Mouse (Mus musculus) heart, embryonic 11.5 days (tissue): ENCODE data around the gene Gal3st3. TPM values are rescaled to one million over a fixed set of nuclear protein-coding genes. Genes with fewer than 3 reads are reported as not detected.
A peak's percentile ranks its signal among the peaks of the same experiment; 100 is the strongest.

Experiments
- ATAC-seq: fragments of 200-750 bp; cut with Nextera tagmentation; replicated peaks from 2 replicates; pipeline ENCODE4 v1.8.0; 2017; ENCODE audit warnings: moderate library complexity; ENCODE audit not compliant: insufficient number of reproducible peaks, low FRiP score, low TSS enrichment
- H3K27ac ChIP-seq: fragments of 300-500 bp; sonication (generic); 2 replicates; pipeline ENCODE4 v1.5.1; 2014; ENCODE audit warnings: mild to moderate bottlenecking, low read depth, low read length
- H3K27me3 ChIP-seq: fragments of 300-500 bp; sonication (generic); 2 replicates; pipeline ENCODE4 v1.6.1; 2014; ENCODE audit warnings: mild to moderate bottlenecking, low read length, mixed read lengths; ENCODE audit not compliant: control insufficient read depth, insufficient read depth
- H3K36me3 ChIP-seq: fragments of 300-500 bp; sonication (generic); 2 replicates; pipeline ENCODE4 v1.6.1; 2014; ENCODE audit warnings: mild to moderate bottlenecking, low read length, moderate library complexity, mixed read lengths; ENCODE audit not compliant: control insufficient read depth, insufficient read depth
- H3K4me1 ChIP-seq: fragments of 300-500 bp; sonication (generic); 2 replicates; pipeline ENCODE4 v1.6.1; 2014; ENCODE audit warnings: low read length; ENCODE audit not compliant: control insufficient read depth, insufficient read depth
- H3K4me2 ChIP-seq: fragments of 300-500 bp; sonication (generic); 2 replicates; pipeline ENCODE4 v1.6.1; 2014; ENCODE audit warnings: mild to moderate bottlenecking, moderate library complexity
- H3K4me3 ChIP-seq: fragments of 300-500 bp; sonication (generic); 2 replicates; pipeline ENCODE4 v1.5.1; 2014; ENCODE audit warnings: low read depth, low read length
- H3K9ac ChIP-seq: fragments of 300-500 bp; sonication (generic); 2 replicates; pipeline ENCODE4 v1.6.1; 2014; ENCODE audit warnings: mild to moderate bottlenecking, low read depth, low read length, moderate library complexity
- H3K9me3 ChIP-seq: fragments of 300-500 bp; sonication (generic); replicated peaks from 2 replicates; pipeline ENCODE4 v1.6.1; 2016; ENCODE audit warnings: low read length; ENCODE audit not compliant: control insufficient read depth
- WGBS: fragments of 180-500 bp; shearing (Covaris S2); extraction: QIAGEN DNeasy Blood & Tissue Kit; methylation state at CpG from one replicate; pipeline ENCODE4 v1.1.7; 2014; ENCODE audit not compliant: insufficient replicate concordance; 5-methylcytosine and 5-hydroxymethylcytosine counted together
- polyA plus RNA-seq: library from polyadenylated mRNA; unstranded; fragments of >200 nt; fragmentation: Nextera tagmentation; extraction: Ambion mirVana; gene quantifications from 2 replicates; pipeline ENCODE4 v1.2.1, GENCODE M21; 2014

Gene Gal3st3
- 3.8 and 4.8 TPM in 2 replicates for polyA plus RNA-seq

DNA sequence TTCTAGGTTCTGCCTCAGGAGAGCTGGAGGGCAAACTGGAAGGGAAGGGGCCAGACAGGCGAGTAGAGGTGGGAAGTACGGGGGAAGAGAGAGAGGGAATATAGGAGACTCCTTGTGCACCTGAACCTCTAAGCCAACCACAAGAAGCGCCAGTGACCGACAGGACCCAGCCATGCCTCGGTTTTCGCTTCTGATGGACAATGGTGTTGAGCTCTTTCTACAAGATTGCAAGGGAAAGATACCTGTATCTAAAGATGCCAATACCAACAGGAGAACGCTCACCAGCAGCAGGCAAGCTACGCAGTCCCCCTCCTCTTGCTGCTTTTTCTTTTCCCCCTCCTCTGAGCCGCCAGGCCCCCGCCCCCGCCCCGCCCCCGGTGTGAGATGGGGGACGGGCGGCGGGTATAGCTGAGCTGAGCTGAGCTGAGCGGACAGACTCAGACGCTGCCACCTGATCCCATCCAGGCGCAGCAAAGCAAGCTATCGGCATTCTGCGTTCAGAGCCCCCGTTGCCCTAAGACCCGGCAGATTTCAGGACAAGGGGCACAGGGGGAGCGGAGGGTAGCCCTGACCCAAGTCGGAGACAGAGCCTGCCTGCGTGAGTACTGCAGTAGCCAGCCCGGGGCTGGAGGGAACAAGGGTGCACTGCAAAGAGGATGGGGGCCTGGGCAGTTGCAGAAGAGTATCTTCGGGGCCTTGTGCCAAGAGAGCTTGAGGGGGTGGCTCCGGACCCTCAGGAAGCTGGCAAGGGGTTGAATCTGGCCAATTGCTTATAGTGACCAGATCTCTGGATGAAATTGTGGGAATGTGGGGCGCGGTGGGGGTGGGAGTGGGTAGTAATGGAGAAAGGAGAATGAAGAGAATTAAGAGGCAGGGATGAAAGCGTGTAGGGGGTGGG, at the start of gene Gal3st3:
Gene Gal3st3 (plus strand): TSS at position 429 of the 898 bp plus-strand sequence.
- Histone ChIP-seq H3K4me2 (peak within 1 kb of the TSS; percentile 61), H3K4me1 (peaks cover 22% of the 10 kb centered on the region), H3K36me3 (peaks cover under 1% of the 10 kb centered on the region), H3K9ac (peak within 1 kb of the TSS; percentile 56), H3K9me3 (no peaks in the 10 kb centered on the region), H3K4me3 (peak within 1 kb of the TSS; percentile 42), H3K27me3 (0 out of 2 replicates have a peak, but pooled peaks cover 3% of the 10 kb centered on the region), H3K27ac (no peak within 1 kb of the TSS)
- 7% methylated on average over 32 of the region's 32 CpGs for WGBS
- no peak for ATAC-seq

DNA sequence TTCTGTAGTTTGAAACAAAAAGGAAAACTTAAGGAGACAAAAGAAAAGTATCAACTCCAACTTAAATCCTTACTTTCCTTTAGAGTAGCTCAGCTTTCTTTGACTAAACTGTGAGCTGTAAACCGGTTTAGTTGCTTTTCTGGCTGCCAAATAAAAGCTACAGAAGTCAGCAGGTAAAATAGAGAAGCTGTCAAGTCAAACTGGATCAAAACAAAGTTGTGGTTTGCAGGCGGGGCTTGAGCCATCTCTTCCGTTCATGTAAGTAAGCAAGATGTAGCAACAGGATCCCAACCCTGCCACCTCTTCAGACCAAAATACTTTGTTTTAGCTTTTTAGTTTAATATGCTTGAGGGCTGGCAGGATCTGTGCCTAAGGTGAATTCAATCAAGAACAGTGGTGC, 41.0 kb upstream of the Gal3st3 start:
- H3K4me3 ChIP-seq = no peak overlapping the region
- peaks cover 4% of the 10 kb centered on the region; the same call in 1 of the 2 replicates for H3K4me1 ChIP-seq
- no peak for ATAC-seq
- H3K27ac ChIP-seq = no peak overlapping the region
- no peak overlapping the region for H3K4me2 ChIP-seq
- 50% methylated on average over 3 of the region's 3 CpGs for WGBS
- no peaks in the 10 kb centered on the region for H3K36me3 ChIP-seq
- H3K9ac ChIP-seq = no peak overlapping the region
- no peaks in the 10 kb centered on the region for H3K27me3 ChIP-seq
- no peaks in the 10 kb centered on the region for H3K9me3 ChIP-seq

DNA sequence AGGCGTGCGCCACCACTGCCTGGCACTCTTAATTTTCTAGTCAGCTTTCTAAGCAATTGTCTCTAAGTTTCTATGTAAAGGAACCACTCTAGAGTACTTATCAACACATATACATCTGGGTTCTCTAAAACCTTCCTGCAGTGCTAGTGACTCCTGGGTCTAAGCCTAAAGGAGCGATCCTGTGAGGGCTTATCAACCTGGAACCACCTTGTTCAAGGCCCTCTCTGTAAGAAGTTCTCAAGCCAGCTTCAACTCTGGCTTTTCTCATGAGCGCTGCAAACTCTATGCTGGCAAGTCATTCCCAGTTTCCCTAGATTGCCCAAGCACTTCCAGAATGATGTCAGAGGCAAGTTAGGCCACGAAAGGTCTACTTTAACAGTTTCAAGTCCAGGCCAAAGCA, 31.1 kb upstream of the Gal3st3 start:
- WGBS = 91% methylated on average over 5 of the region's 5 CpGs
- H3K9ac ChIP-seq = no peak overlapping the region
- H3K27me3 ChIP-seq = no peaks in the 10 kb centered on the region
- H3K9me3 ChIP-seq = no peaks in the 10 kb centered on the region
- H3K4me3 ChIP-seq = no peak overlapping the region
- no peak for ATAC-seq
- H3K4me2 ChIP-seq = no peak overlapping the region
- H3K27ac ChIP-seq = no peak overlapping the region
- no peaks in the 10 kb centered on the region for H3K36me3 ChIP-seq
- peaks cover 19% of the 10 kb centered on the region for H3K4me1 ChIP-seq

DNA sequence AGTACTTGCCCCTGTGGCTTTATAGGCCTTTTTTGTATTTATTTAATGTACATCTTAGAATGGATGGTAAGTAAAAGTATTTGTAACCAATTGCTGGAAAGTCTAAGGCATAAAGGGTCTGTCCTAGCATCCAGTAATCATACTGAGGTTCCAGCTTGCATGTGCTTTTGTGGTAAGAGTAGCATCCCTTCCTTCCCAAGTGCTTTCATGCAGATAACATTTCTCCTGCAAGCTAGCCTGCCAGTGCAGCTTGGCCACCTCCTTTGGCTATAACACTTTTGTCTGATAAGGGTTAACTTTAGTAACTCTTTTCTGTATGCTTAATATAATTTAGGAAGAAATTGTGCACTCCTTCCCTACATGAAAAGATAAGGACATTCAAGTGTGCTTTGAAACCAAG, 30.1 kb upstream of the Gal3st3 start:
- Histone ChIP-seq H3K9ac (no peak overlapping the region), H3K36me3 (no peaks in the 10 kb centered on the region), H3K9me3 (no peaks in the 10 kb centered on the region), H3K4me2 (no peak overlapping the region), H3K4me3 (no peak overlapping the region), H3K4me1 (peaks cover 21% of the 10 kb centered on the region), H3K27ac (no peak overlapping the region), H3K27me3 (no peaks in the 10 kb centered on the region)
- ATAC-seq = no peak

DNA sequence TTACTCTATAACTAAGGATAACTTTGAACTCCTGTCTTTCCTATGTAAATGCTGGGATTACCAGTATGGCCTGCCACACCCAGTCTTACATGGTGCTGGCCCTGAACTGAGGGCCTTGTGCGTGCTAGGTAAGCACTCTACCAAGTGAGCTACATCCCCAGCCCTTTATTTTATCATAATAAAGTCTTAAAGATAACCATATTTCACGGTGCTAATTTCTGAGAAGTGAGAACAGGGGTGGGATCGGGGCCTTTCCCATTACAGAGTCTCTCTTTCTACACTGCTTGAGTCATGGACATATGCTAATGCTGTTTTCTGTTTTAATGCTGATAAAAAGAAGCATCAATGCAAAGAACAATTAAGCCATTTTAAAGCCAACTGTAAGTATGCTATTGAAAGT, 29.3 kb upstream of the Gal3st3 start:
- Histone ChIP-seq H3K4me2 (no peak overlapping the region), H3K4me3 (no peak overlapping the region), H3K27ac (no peak overlapping the region), H3K36me3 (peaks cover 2% of the 10 kb centered on the region; the same call in 1 of the 2 replicates), H3K4me1 (peaks cover 25% of the 10 kb centered on the region), H3K9ac (no peak overlapping the region), H3K9me3 (no peaks in the 10 kb centered on the region), H3K27me3 (no peaks in the 10 kb centered on the region)
- WGBS = 75% methylated on average over 3 of the region's 3 CpGs
- ATAC-seq = no peak

DNA sequence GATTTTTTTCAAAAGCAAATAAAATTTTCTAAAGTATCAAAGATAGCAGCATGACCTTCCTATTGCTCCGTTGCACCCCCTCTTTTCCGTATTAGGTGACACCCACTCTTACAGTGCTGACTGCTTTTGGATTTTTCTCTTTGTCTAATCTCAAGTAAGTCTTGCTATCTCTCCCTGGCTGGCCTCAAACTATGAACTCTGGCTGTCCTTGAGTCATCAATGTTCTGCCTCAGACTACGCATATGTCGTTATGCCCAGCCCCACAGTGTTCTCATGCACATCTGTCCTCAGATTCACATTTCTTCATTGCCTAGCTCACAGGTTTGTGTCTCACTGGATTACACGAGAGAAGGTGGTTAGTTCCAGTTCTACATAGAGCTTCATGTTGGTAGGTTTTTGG, 28.7 kb upstream of the Gal3st3 start:
- H3K9me3 ChIP-seq = no peaks in the 10 kb centered on the region
- H3K4me3 ChIP-seq = no peak overlapping the region
- no peak overlapping the region for H3K27ac ChIP-seq
- ATAC-seq = no peak
- H3K4me2 ChIP-seq = peak overlapping the region; percentile 16; the same call in 1 of the 2 replicates
- 45% methylated on average over 5 of the region's 5 CpGs for WGBS
- no peak overlapping the region for H3K9ac ChIP-seq
- H3K36me3 ChIP-seq = peaks cover 7% of the 10 kb centered on the region; the same call in 1 of the 2 replicates
- H3K4me1 ChIP-seq = peaks cover 30% of the 10 kb centered on the region
- H3K27me3 ChIP-seq = no peaks in the 10 kb centered on the region

DNA sequence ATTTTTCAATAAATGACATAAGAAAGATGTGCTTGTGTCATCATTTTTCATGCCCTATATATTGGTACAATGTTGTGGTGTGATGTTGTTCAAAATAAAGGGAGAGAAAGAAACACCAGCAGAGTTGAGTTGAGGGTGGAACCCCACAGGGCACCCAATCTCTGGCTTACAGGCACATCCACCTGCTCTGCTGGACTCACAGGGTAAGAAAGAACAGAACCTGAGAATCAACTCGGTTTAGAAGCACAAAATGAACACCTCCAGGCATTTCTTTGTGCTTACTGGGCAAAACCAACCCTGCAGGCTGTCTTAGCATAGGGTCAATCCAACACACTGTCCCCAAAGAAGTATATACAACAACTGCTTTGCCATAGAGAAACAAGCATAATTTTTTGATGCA, 26.7 kb upstream of the Gal3st3 start:
- Histone ChIP-seq H3K9ac (no peak overlapping the region), H3K9me3 (no peaks in the 10 kb centered on the region), H3K27me3 (no peaks in the 10 kb centered on the region), H3K4me2 (peak overlapping the region; percentile 92), H3K4me1 (peaks cover 28% of the 10 kb centered on the region), H3K36me3 (peaks cover 17% of the 10 kb centered on the region), H3K27ac (no peak overlapping the region), H3K4me3 (0 out of 2 replicates have a peak overlapping the region, but pooled peaks have one; percentile 87)
- 50% methylated on average over 1 of the region's 1 CpGs for WGBS
- no peak for ATAC-seq

DNA sequence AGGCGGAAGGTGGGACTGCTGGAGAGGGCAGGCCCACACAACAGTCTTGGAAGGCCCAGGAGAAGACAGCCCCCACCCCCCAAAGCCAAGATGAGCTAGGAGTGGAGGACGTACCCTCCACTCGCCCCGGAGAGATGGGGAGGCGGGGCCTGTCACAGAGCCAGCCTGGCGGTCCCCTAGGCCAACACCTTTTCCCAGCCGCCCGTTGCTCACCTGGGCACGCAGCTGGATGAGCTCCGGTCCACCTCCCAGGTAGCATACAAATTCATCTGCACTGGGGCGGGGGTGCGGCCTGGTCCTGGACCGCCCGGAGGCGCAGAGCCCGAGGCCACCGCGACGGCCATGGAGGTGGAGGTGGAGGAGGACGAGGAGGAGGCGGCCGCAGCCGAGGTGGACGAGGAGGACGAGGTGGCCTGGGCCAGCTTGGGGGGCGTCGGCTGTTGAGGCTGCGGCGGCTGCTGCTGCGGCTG, 25.8 kb upstream of the Gal3st3 start:
- Histone ChIP-seq H3K36me3 (peaks cover 20% of the 10 kb centered on the region), H3K27ac (peak overlapping the region; percentile 63), H3K4me3 (peak overlapping the region; percentile 87), H3K9ac (peak overlapping the region; percentile 94), H3K4me2 (peak overlapping the region; percentile 92), H3K27me3 (no peaks in the 10 kb centered on the region), H3K4me1 (peaks cover 28% of the 10 kb centered on the region), H3K9me3 (no peaks in the 10 kb centered on the region)
- ATAC-seq = peak; percentile 58
- WGBS = 2% methylated on average over 29 of the region's 30 CpGs
